Mouse (Mus musculus): ENCODE measurements around the gene Auts2. TPM values are rescaled to one million over a fixed set of nuclear protein-coding genes. Genes with fewer than 3 reads are reported as not detected.

Gene Auts2
- polyA plus RNA-seq, 1 experiment from 2014 or later: 53.4 TPM

DNA sequence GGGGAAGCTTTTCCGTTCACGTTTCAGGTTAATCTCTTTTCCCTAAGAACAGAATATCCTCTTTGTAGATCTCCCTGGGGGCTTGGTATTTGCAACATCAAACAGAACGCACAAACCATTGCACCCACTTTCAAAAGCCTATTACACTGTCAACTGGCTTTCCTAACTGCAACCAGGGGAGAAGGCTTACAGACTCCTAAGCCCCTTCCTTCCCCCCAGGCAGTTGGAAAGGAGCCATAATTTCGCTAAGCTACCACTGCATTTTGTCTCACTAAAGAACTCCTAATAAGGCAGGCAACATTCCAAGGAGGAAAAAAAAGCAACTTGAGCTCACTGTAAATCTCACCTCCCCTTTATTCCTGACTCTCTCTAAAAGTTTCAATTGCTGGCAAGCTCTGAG lies 470.8 kb downstream of the Auts2 start:
- H3K27me3 ChIP-seq (ENCODE audit: control insufficient read depth, insufficient read depth, low read length): no peaks in the 10 kb centered on the region
- 6% methylated on average over 4 of the region's 4 CpGs for WGBS
- DNase-seq (ENCODE audit: low spot score): peak; percentile 65

DNA sequence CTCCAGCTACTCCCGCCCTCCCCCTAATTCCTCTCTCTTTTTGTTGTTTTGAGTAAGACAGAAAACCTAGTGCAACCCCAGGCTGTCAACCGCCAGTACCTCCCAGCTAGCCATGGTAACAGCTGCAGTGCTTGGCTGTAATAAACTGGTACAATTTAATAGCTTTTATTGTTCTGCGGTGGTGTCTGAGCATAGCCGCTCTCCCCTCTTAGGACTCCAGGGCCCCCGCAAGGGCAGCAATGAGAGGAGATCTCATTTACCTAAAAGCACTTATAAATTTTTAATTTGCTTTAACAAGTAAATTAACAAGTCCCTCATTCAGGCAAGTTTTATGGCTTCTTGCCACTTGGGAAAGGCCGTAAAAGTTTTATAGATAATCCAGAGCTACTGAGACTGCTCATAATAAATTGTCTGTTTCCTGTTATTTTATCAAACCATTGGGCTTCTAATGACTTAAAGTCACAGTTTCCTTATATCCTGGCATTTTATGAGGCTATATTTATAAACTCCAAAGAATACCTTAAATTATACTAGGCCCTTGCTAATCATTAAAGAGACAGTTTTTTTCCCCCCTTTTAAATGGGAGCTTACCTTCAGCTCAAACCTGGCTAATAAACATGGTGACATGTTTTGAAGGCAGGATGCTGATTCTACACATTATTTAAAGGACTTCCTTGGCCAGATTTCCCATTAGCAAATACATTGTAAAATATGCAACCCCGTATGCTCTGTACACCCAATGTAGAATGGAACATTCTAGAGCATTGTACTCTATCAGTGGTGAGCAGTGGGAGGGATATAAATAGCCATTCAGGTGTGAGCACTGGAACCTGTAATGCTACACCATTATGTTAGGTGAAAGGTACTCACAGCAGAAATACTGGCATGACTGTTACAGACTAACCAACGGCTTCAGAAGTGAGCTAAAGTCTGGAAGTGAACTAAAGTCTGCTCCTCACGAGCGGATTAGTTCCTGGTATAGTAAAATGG lies 475.1 kb downstream of the Auts2 start:
- Histone ChIP-seq H3K9ac (ENCODE audit: low read length) (no peak overlapping the region), H3K9me3 (ENCODE audit: control insufficient read depth, low read length) (no peaks in the 10 kb centered on the region), H3K4me3 (ENCODE audit: low read depth, low read length) (no peak overlapping the region), H3K27ac (replicated peaks; ENCODE audit: low read depth, low read length) (0 out of 2 replicates have a peak overlapping the region, but pooled peaks have one; percentile 14), H3K36me3 (ENCODE audit: control insufficient read depth, insufficient read depth, low read length) (no peaks in the 10 kb centered on the region), H3K4me2 (ENCODE audit: low read depth, severe bottlenecking) (no peak overlapping the region), H3K4me1 (ENCODE audit: control insufficient read depth, insufficient read depth, low read length) (peaks cover 11% of the 10 kb centered on the region), H3K27me3 (ENCODE audit: control insufficient read depth, insufficient read depth, low read length) (no peaks in the 10 kb centered on the region)
- 20% methylated on average over 10 of the region's 10 CpGs for WGBS
- DNase-seq (ENCODE audit: low spot score) (peak; percentile 70), ATAC-seq (ENCODE audit: insufficient number of reproducible peaks, low FRiP score, low TSS enrichment, low read depth) (peak; percentile 63; the same call in 1 of the 2 replicates)

More for the DNA sequence above, 470.8 kb downstream of the Auts2 start:
- Histone ChIP-seq H3K9me3 (ENCODE audit: control insufficient read depth, low read length) (no peaks in the 10 kb centered on the region), H3K4me2 (ENCODE audit: low read depth, severe bottlenecking) (no peak overlapping the region), H3K36me3 (ENCODE audit: control insufficient read depth, insufficient read depth, low read length) (no peaks in the 10 kb centered on the region), H3K4me1 (ENCODE audit: control insufficient read depth, insufficient read depth, low read length) (peaks cover 37% of the 10 kb centered on the region), H3K27ac (replicated peaks; ENCODE audit: low read depth, low read length) (peak overlapping the region; percentile 65; the same call in 1 of the 2 replicates), H3K9ac (ENCODE audit: low read length) (no peak overlapping the region), H3K4me3 (ENCODE audit: low read depth, low read length) (no peak overlapping the region)
- no peak for ATAC-seq (ENCODE audit: insufficient number of reproducible peaks, low FRiP score, low TSS enrichment, low read depth)

DNA sequence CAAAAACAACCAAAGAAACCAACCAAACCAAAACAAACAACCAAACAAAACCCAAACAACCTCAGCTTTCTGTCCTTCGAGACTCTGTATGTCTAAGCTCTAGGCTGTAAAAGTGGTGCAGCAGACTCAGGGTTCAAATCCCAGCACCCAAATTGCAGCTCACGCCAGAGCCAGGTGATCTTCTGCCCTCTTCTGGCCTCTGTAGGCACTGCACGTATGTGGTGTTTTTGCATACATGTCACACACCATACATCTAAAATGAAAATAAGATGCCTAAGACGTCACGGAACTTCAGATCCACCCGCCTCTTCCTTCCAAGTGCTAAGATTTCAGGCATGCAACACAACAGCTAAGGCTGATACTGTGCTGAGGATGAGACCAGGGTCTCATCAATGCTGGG lies 483.0 kb downstream of the Auts2 start:
- DNase-seq (ENCODE audit: low spot score) (peak; percentile 58), ATAC-seq (ENCODE audit: insufficient number of reproducible peaks, low FRiP score, low TSS enrichment, low read depth) (no peak)
- Histone ChIP-seq H3K27ac (replicated peaks; ENCODE audit: low read depth, low read length) (no peak overlapping the region), H3K27me3 (ENCODE audit: control insufficient read depth, insufficient read depth, low read length) (no peaks in the 10 kb centered on the region), H3K9me3 (ENCODE audit: control insufficient read depth, low read length) (no peaks in the 10 kb centered on the region), H3K4me3 (ENCODE audit: low read depth, low read length) (no peak overlapping the region), H3K36me3 (ENCODE audit: control insufficient read depth, insufficient read depth, low read length) (no peaks in the 10 kb centered on the region), H3K4me2 (ENCODE audit: low read depth, severe bottlenecking) (no peak overlapping the region), H3K9ac (ENCODE audit: low read length) (no peak overlapping the region), H3K4me1 (ENCODE audit: control insufficient read depth, insufficient read depth, low read length) (no peaks in the 10 kb centered on the region)
- WGBS: 85% methylated on average over 6 of the region's 6 CpGs

DNA sequence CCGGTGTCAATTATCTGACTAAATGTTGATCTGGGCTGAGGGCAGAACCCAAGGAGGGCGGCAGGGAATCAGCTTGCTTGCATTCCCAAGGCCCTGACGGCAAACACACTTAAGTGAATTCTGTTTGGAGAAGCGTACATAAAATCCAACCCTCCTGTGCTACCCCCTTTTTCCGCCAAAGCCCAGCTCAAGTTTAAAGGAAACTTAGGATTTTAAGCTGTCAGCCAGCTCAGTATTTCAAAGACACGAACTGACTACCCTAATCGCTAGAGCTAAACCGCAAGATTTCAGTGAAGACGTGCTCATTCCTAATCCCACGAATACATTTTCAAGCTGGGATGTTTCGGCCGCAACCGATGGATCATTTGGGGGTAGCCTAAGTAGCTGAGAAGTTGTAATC lies 490.5 kb downstream of the Auts2 start:
- no peak for DNase-seq (ENCODE audit: low spot score)
- H3K4me2 ChIP-seq (ENCODE audit: low read depth, severe bottlenecking): no peak overlapping the region
- H3K27ac ChIP-seq (replicated peaks; ENCODE audit: low read depth, low read length): no peak overlapping the region
- no peaks in the 10 kb centered on the region for H3K9me3 ChIP-seq (ENCODE audit: control insufficient read depth, low read length)
- H3K36me3 ChIP-seq (ENCODE audit: control insufficient read depth, insufficient read depth, low read length): no peaks in the 10 kb centered on the region
- no peak overlapping the region for H3K9ac ChIP-seq (ENCODE audit: low read length)
- H3K4me3 ChIP-seq (ENCODE audit: low read depth, low read length): no peak overlapping the region
- 57% methylated on average over 13 of the region's 13 CpGs for WGBS
- no peak for ATAC-seq (ENCODE audit: insufficient number of reproducible peaks, low FRiP score, low TSS enrichment, low read depth)
- H3K27me3 ChIP-seq (ENCODE audit: control insufficient read depth, insufficient read depth, low read length): no peaks in the 10 kb centered on the region
- peaks cover 2% of the 10 kb centered on the region; the same call in 1 of the 2 replicates for H3K4me1 ChIP-seq (ENCODE audit: control insufficient read depth, insufficient read depth, low read length)

DNA sequence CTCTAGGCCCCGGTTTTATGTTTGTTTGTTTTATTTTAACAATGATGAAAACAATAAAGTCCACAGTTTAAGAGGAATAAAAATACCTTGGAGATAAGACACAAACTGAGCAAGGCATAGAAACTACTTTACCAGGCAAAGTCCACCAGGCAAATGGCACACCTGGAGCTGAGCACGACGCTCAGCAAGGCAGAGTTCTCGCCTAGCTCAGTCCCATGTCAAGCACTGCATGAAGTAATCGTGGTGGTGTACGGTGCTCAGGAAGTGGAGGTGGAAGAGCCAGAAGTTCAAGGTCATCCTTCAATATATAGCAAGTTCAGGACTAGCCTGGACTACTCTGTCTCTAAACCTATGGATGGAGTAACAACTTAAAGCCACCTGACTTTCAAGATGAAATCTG lies 503.6 kb downstream of the Auts2 start:
- no peak overlapping the region for H3K9ac ChIP-seq (ENCODE audit: low read length)
- H3K9me3 ChIP-seq (ENCODE audit: control insufficient read depth, low read length): no peaks in the 10 kb centered on the region
- H3K27me3 ChIP-seq (ENCODE audit: control insufficient read depth, insufficient read depth, low read length): no peaks in the 10 kb centered on the region
- H3K36me3 ChIP-seq (ENCODE audit: control insufficient read depth, insufficient read depth, low read length): no peaks in the 10 kb centered on the region
- ATAC-seq (ENCODE audit: insufficient number of reproducible peaks, low FRiP score, low TSS enrichment, low read depth): no peak
- no peaks in the 10 kb centered on the region for H3K4me1 ChIP-seq (ENCODE audit: control insufficient read depth, insufficient read depth, low read length)
- no peak overlapping the region for H3K4me3 ChIP-seq (ENCODE audit: low read depth, low read length)
- no peak overlapping the region for H3K4me2 ChIP-seq (ENCODE audit: low read depth, severe bottlenecking)
- DNase-seq (ENCODE audit: low spot score): no peak
- WGBS: 93% methylated on average over 6 of the region's 6 CpGs
- H3K27ac ChIP-seq (replicated peaks; ENCODE audit: low read depth, low read length): no peak overlapping the region

DNA sequence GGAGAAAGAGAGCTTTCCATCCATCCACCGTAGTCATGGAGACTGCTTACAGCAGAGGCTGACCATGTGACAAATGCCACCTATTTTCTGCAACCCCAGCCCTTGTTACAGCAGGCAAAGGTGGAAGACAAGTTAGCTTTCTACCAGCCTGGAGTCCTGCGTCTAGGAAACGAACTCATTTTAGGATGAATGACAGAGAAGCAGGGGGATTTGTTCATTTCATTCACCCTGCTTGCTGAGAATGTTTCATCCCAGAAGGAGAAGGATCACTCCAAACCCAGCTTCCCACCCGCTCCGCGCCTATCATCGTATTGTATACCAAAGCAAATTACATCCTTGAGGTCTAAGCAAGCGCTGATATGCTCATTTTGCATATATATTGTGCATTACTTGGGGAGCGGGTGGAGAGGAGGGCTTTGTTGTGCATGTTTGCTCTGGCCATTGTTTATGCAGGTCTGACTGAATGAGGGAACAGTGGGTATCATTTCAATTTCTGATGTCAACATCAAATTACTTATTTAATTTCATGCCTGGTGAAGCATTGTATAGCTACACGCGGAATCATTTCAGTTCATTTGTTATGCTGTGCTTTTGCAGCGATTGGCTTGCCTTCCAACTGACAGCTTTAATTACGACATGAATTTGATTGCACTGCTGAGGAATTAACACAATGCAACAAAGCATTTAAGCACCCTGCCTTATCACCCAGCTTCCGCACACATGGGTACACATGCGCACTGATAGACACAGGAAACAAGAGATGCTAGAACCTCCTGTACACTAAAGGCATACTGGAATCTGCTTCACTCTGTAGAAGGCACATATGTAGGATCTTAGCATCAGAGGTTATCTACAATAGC lies 509.4 kb downstream of the Auts2 start:
- no peaks in the 10 kb centered on the region for H3K36me3 ChIP-seq (ENCODE audit: control insufficient read depth, insufficient read depth, low read length)
- ATAC-seq (ENCODE audit: insufficient number of reproducible peaks, low FRiP score, low TSS enrichment, low read depth): no peak

DNA sequence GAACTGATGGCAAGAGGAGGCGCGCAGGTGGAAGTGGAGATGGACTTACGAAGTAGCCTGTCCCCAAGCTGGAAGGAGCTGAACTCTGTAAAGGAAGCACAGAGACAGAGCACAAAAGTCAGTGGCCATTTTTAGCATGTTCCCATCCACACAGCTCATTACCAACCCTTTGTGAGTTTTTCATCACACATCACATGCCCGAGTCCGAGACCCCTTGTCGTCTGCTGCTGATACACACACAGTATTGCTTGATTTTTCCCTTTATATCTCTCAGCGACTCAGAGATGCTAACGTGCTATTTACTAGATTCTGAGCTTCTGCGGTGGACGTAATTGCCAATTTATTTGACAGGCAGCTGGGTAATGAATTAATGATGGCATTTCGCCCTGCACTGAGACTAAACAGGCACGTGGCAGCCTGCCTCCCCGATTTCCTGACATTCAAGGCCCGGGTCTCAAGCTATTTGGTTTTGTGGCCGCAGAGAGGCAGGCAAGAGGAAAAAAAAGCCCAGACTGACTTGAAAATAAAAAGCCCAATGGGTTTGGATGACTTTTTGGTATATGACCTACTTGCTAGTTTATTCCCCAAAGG lies 512.1 kb downstream of the Auts2 start:
- no peaks in the 10 kb centered on the region for H3K36me3 ChIP-seq (ENCODE audit: control insufficient read depth, insufficient read depth, low read length)
- no peaks in the 10 kb centered on the region for H3K4me1 ChIP-seq (ENCODE audit: control insufficient read depth, insufficient read depth, low read length)
- H3K4me2 ChIP-seq (ENCODE audit: low read depth, severe bottlenecking): no peak overlapping the region
- H3K4me3 ChIP-seq (ENCODE audit: low read depth, low read length): no peak overlapping the region
- no peak for ATAC-seq (ENCODE audit: insufficient number of reproducible peaks, low FRiP score, low TSS enrichment, low read depth)
- no peaks in the 10 kb centered on the region for H3K9me3 ChIP-seq (ENCODE audit: control insufficient read depth, low read length)
- 42% methylated on average over 15 of the region's 15 CpGs for WGBS
- no peak overlapping the region for H3K9ac ChIP-seq (ENCODE audit: low read length)
- no peaks in the 10 kb centered on the region for H3K27me3 ChIP-seq (ENCODE audit: control insufficient read depth, insufficient read depth, low read length)
- H3K27ac ChIP-seq (replicated peaks; ENCODE audit: low read depth, low read length): no peak overlapping the region
- DNase-seq (ENCODE audit: low spot score): peak; percentile 38

More for the DNA sequence above, 509.4 kb downstream of the Auts2 start:
- H3K27me3 ChIP-seq (ENCODE audit: control insufficient read depth, insufficient read depth, low read length): no peaks in the 10 kb centered on the region
- DNase-seq (ENCODE audit: low spot score): no peak
- no peaks in the 10 kb centered on the region for H3K4me1 ChIP-seq (ENCODE audit: control insufficient read depth, insufficient read depth, low read length)
- no peak overlapping the region for H3K4me2 ChIP-seq (ENCODE audit: low read depth, severe bottlenecking)
- H3K9ac ChIP-seq (ENCODE audit: low read length): no peak overlapping the region
- H3K4me3 ChIP-seq (ENCODE audit: low read depth, low read length): no peak overlapping the region
- no peak overlapping the region for H3K27ac ChIP-seq (replicated peaks; ENCODE audit: low read depth, low read length)
- 94% methylated on average over 15 of the region's 15 CpGs for WGBS
- H3K9me3 ChIP-seq (ENCODE audit: control insufficient read depth, low read length): no peaks in the 10 kb centered on the region

DNA sequence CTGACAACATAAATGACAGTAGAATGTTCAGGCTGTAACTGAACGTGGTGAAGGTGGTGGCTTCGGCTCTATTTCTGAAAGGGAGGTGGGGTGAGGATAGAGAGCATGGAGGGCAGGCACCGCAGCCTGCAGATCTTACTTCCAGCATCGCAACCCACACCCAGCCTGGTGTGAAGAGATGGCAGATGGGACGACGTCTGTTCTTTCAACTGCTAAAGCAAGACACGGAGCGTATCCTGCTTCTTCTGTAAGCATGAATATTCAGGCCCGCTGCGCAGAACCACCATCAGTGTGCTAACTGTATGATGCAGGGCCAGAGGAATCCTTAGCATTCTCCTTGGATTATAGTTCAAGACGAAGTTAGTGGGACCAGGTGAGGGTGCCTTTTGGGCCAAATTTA lies 513.5 kb downstream of the Auts2 start:
- ATAC-seq (ENCODE audit: insufficient number of reproducible peaks, low FRiP score, low TSS enrichment, low read depth): no peak

More for the DNA sequence above, 513.5 kb downstream of the Auts2 start:
- Histone ChIP-seq H3K9me3 (ENCODE audit: control insufficient read depth, low read length) (no peaks in the 10 kb centered on the region), H3K9ac (ENCODE audit: low read length) (no peak overlapping the region), H3K4me1 (ENCODE audit: control insufficient read depth, insufficient read depth, low read length) (no peaks in the 10 kb centered on the region), H3K4me2 (ENCODE audit: low read depth, severe bottlenecking) (no peak overlapping the region), H3K27ac (replicated peaks; ENCODE audit: low read depth, low read length) (no peak overlapping the region), H3K4me3 (ENCODE audit: low read depth, low read length) (no peak overlapping the region), H3K36me3 (ENCODE audit: control insufficient read depth, insufficient read depth, low read length) (no peaks in the 10 kb centered on the region), H3K27me3 (ENCODE audit: control insufficient read depth, insufficient read depth, low read length) (no peaks in the 10 kb centered on the region)
- 79% methylated on average over 11 of the region's 11 CpGs for WGBS
- DNase-seq (ENCODE audit: low spot score): no peak

Data from limb, embryonic 11.5 days (tissue).